Mouse (Mus musculus) kidney, adult 2 months (tissue): ENCODE measurements around the gene Dhrs4.

Source experiments
- CTCF ChIP-seq: fragments of 200-500 bp; conservative IDR thresholded peaks from 2 replicates; pipeline ENCODE4 v1.5.1; 2011; ENCODE audit warnings: low read depth, mild to moderate bottlenecking, control low read depth, low read length, moderate library complexity, mixed read lengths; ENCODE audit not compliant: insufficient read depth, insufficient read length
- POLR2A ChIP-seq: fragments of 200-500 bp; IDR thresholded peaks from one replicate; pipeline ENCODE4 v1.6.1; 2011; ENCODE audit warnings: low read depth, low read length, control low read depth

DNA sequence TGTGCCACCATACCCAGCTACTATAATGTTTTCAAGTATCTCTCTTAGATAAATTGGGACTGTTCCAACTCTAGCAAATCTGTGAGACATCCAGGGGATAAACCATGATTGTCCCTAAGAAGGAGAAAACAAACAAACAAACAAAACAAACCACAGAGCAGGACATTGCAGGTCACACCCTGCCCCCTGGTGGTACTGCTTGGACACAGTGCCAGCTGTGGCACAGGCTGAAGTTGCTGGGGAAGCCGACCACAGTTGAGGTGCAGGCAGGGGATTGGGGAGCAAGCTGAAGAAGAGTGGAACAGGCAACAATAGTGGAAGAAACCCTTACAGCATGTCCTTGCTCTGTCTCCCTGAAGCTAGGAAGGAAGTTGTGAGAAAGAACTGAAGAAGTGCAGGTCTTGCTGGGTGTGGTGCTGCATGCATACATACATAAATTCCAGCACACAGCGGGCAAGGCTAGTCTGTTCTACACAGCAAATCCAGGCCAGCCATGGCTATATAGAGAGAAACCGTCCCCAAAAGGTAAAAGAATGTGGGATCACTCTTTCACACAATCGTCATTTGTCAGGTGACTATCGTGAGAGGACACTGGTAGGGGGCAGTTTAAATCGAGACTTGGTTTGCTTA is 57.7 kb downstream of the Dhrs4 start:
- no peak for TF ChIP-seq POLR2A
- peak; percentile 79 for TF ChIP-seq CTCF
